Mouse (Mus musculus) heart, postnatal 0 days (tissue): Measurements from ENCODE around the gene Cpm. TPM values are rescaled to one million over a fixed set of nuclear protein-coding genes. Genes with fewer than 3 reads are reported as not detected.

Source experiments
- ATAC-seq: fragments of 200-750 bp; cut with Nextera tagmentation; 2 replicates; pipeline ENCODE4 v1.8.0; 2017; ENCODE audit warnings: low read depth, moderate number of reproducible peaks, moderate library complexity; ENCODE audit not compliant: insufficient read depth
- DNase-seq: peaks from one replicate; pipeline ENCODE4 v3.0.0-alpha.2; 2016; ENCODE audit warnings: low spot score
- H3K27ac ChIP-seq: fragments of 300-500 bp; sonication (generic); 2 replicates; pipeline ENCODE4 v1.5.1; 2014; ENCODE audit warnings: low read depth, mild to moderate bottlenecking
- H3K27me3 ChIP-seq: fragments of 300-500 bp; sonication (generic); 2 replicates; pipeline ENCODE4 v1.6.1; 2014; ENCODE audit warnings: low read length, mixed read lengths; ENCODE audit not compliant: control insufficient read depth, insufficient read depth
- H3K36me3 ChIP-seq: fragments of 300-500 bp; sonication (generic); replicated peaks from 2 replicates; pipeline ENCODE4 v1.6.1; 2014; ENCODE audit warnings: low read length, mixed read lengths; ENCODE audit not compliant: control insufficient read depth, insufficient read depth
- H3K4me1 ChIP-seq: fragments of 300-500 bp; sonication (generic); 2 replicates; pipeline ENCODE4 v1.6.1; 2014; ENCODE audit warnings: antibody characterized with exemption; ENCODE audit not compliant: control insufficient read depth, insufficient read depth
- H3K4me2 ChIP-seq: fragments of 300-500 bp; sonication (generic); 2 replicates; pipeline ENCODE4 v1.6.1; 2014; ENCODE audit warnings: low read depth, mild to moderate bottlenecking, low read length, moderate library complexity
- H3K4me3 ChIP-seq: fragments of 300-500 bp; sonication (generic); 2 replicates; pipeline ENCODE4 v1.5.1; 2014; ENCODE audit warnings: low read depth, low read length
- H3K9ac ChIP-seq: fragments of 300-500 bp; sonication (generic); replicated peaks from 2 replicates; pipeline ENCODE4 v1.6.1; 2014; ENCODE audit warnings: low read depth, low read length, mixed read lengths
- H3K9me3 ChIP-seq: fragments of 300-500 bp; sonication (generic); replicated peaks from 2 replicates; pipeline ENCODE4 v1.6.1; 2016; ENCODE audit warnings: low read length; ENCODE audit not compliant: control insufficient read depth
- CTCF ChIP-seq: IDR thresholded peaks from 2 replicates; pipeline ENCODE4 v1.5.1; 2016; ENCODE audit warnings: antibody characterized with exemption, control low read depth, low read depth
- EP300 ChIP-seq: IDR thresholded peaks from 2 replicates; pipeline ENCODE4 v1.6.1; 2016; ENCODE audit warnings: antibody characterized with exemption, low read depth
- WGBS: fragments of 180-500 bp; shearing (Covaris S2); extraction: QIAGEN DNeasy Blood & Tissue Kit; methylation state at CpG from one replicate; pipeline ENCODE4 v1.1.7; 2014; 5-methylcytosine and 5-hydroxymethylcytosine counted together
- polyA plus RNA-seq: library from polyadenylated mRNA; unstranded; fragments of >200 nt; fragmentation: Nextera tagmentation; extraction: Ambion mirVana; gene quantifications from 2 replicates; pipeline ENCODE4 v1.2.1, GENCODE M21; 2015
- total RNA-seq: library from RNA; depleted of rRNA; stranded (reverse); fragments of >200 nt; gene quantifications from 2 replicates; pipeline ENCODE4 v1.2.3, GENCODE M21; 2014; ENCODE audit warnings: low replicate concordance

Cpm gene
- total and polyA plus RNA-seq, 2 experiments from 2014 or later: 0.53 to 2.0 TPM

GRCm38 (mm10) chr10:117681543-117681942 is 52.2 kb downstream of the Cpm start:
- no peak for DNase-seq
- ATAC-seq: no peak
- WGBS: 67% methylated on average over 3 of the region's 3 CpGs
- TF ChIP-seq CTCF (no peak), EP300 (no peak)
- H3K9ac ChIP-seq: no peak overlapping the region
- no peaks in the 10 kb centered on the region for H3K4me1 ChIP-seq
- H3K27me3 ChIP-seq: no peaks in the 10 kb centered on the region
- no peaks in the 10 kb centered on the region for H3K9me3 ChIP-seq
- no peak overlapping the region for H3K27ac ChIP-seq
- no peak overlapping the region for H3K4me2 ChIP-seq
- no peaks in the 10 kb centered on the region for H3K36me3 ChIP-seq
- H3K4me3 ChIP-seq: no peak overlapping the region

GRCm38 (mm10) chr10:117681999-117682857 is 52.9 kb downstream of the Cpm start:
- DNase-seq (no peak), ATAC-seq (no peak)
- 63% methylated on average over 14 of the region's 14 CpGs for WGBS
- Histone ChIP-seq H3K27me3 (no peaks in the 10 kb centered on the region), H3K9ac (no peak overlapping the region), H3K4me1 (no peaks in the 10 kb centered on the region), H3K4me3 (no peak overlapping the region), H3K9me3 (no peaks in the 10 kb centered on the region), H3K4me2 (no peak overlapping the region), H3K27ac (no peak overlapping the region), H3K36me3 (no peaks in the 10 kb centered on the region)
- TF ChIP-seq CTCF (peak; percentile 53), EP300 (no peak)

GRCm38 (mm10) chr10:117682858-117683733 is 53.8 kb downstream of the Cpm start:
- Histone ChIP-seq H3K4me1 (no peaks in the 10 kb centered on the region), H3K4me3 (no peak overlapping the region), H3K4me2 (no peak overlapping the region), H3K9ac (no peak overlapping the region), H3K27ac (no peak overlapping the region), H3K9me3 (no peaks in the 10 kb centered on the region), H3K27me3 (no peaks in the 10 kb centered on the region), H3K36me3 (no peaks in the 10 kb centered on the region)
- WGBS: 76% methylated on average over 30 of the region's 30 CpGs
- TF ChIP-seq EP300 (no peak), CTCF (no peak)
- DNase-seq: no peak
- ATAC-seq: no peak

- H3K27me3 ChIP-seq: no peaks in the 10 kb centered on the region
- DNase-seq: no peak
- no peak overlapping the region for H3K4me3 ChIP-seq
- H3K4me1 ChIP-seq: no peaks in the 10 kb centered on the region
- peaks cover 4% of the 10 kb centered on the region for H3K36me3 ChIP-seq
- no peak overlapping the region for H3K9ac ChIP-seq
- no peaks in the 10 kb centered on the region for H3K9me3 ChIP-seq
- no peak for ATAC-seq
- H3K27ac ChIP-seq: no peak overlapping the region
- no peak overlapping the region for H3K4me2 ChIP-seq
- no peak for TF ChIP-seq CTCF
- TF ChIP-seq EP300: no peak
- 81% methylated on average over 9 of the region's 9 CpGs for WGBS
These were observed 54.4 kb downstream of the Cpm start for GRCm38 (mm10) chr10:117683734-117684037.

GRCm38 (mm10) chr10:117684298-117685170 is 55.2 kb downstream of the Cpm start:
- DNase-seq (no peak), ATAC-seq (no peak)
- TF ChIP-seq CTCF (no peak), EP300 (no peak)
- H3K4me2 ChIP-seq: no peak overlapping the region
- H3K4me3 ChIP-seq: no peak overlapping the region
- H3K4me1 ChIP-seq: no peaks in the 10 kb centered on the region
- 78% methylated on average over 19 of the region's 19 CpGs for WGBS
- H3K9me3 ChIP-seq: no peaks in the 10 kb centered on the region
- H3K27me3 ChIP-seq: no peaks in the 10 kb centered on the region
- no peak overlapping the region for H3K27ac ChIP-seq
- H3K36me3 ChIP-seq: peaks cover 13% of the 10 kb centered on the region
- H3K9ac ChIP-seq: no peak overlapping the region
